Mouse (Mus musculus) thymus, postnatal 25 days (tissue): Measurements from ENCODE around the gene Proser3.

Experiments
- DNase-seq: peaks from one replicate; pipeline ENCODE4 v3.0.0; 2022

The Proser3 gene

GRCm38 (mm10) chr7:30552102-30553020 lies at the start of gene Proser3, which contains the start of gene Hspb6:
Proser3 (minus strand) TSS chr7:30552299.
Hspb6 (plus strand) TSS chr7:30552178.
- DNase-seq = peak; percentile 96

GRCm38 (mm10) chr7:30600651-30601050 lies 48.6 kb upstream of the Proser3 start:
- DNase-seq = no peak

- peak; percentile 67 for DNase-seq
These were observed 47.8 kb upstream of the Proser3 start for GRCm38 (mm10) chr7:30599933-30600353.

GRCm38 (mm10) chr7:30598786-30599185 lies 46.7 kb upstream of the Proser3 start, which contains the start of gene Zbtb32:
Zbtb32 (minus strand) TSS chr7:30598909.
- DNase-seq = no peak

- no peak for DNase-seq
These were observed 44.7 kb upstream of the Proser3 start for GRCm38 (mm10) chr7:30596811-30597210.

GRCm38 (mm10) chr7:30596093-30596492 lies 44.0 kb upstream of the Proser3 start:
- DNase-seq = no peak

- no peak for DNase-seq
These were observed 42.5 kb upstream of the Proser3 start for GRCm38 (mm10) chr7:30594510-30595024.

- no peak for DNase-seq
These were observed 41.7 kb upstream of the Proser3 start for GRCm38 (mm10) chr7:30593579-30594509.

- no peak for DNase-seq
These were observed 40.8 kb upstream of the Proser3 start for GRCm38 (mm10) chr7:30592772-30593423.

- DNase-seq = no peak
These were observed 39.5 kb upstream of the Proser3 start for GRCm38 (mm10) chr7:30591605-30591951.

- no peak for DNase-seq
These were observed 39.0 kb upstream of the Proser3 start for GRCm38 (mm10) chr7:30590927-30591604.

- peak; percentile 86 for DNase-seq
These were observed 37.6 kb upstream of the Proser3 start for GRCm38 (mm10) chr7:30589435-30590301.

GRCm38 (mm10) chr7:30588676-30589434 lies 36.8 kb upstream of the Proser3 start, which contains the start of gene Kmt2b:
Kmt2b (minus strand) TSS chr7:30588726.
- peak; percentile 94 for DNase-seq

- no peak for DNase-seq
These were observed 36.0 kb upstream of the Proser3 start for GRCm38 (mm10) chr7:30587842-30588667.

- no peak for DNase-seq
These were observed 34.4 kb upstream of the Proser3 start for GRCm38 (mm10) chr7:30586455-30587020.

GRCm38 (mm10) chr7:30585170-30585569 lies 33.1 kb upstream of the Proser3 start:
- no peak for DNase-seq

GRCm38 (mm10) chr7:30584339-30584738 lies 32.2 kb upstream of the Proser3 start:
- no peak for DNase-seq

GRCm38 (mm10) chr7:30581547-30581946 lies 29.4 kb upstream of the Proser3 start:
- DNase-seq = no peak

- no peak for DNase-seq
These were observed 27.9 kb upstream of the Proser3 start for GRCm38 (mm10) chr7:30579950-30580349.
